Mouse (Mus musculus): ENCODE results near the gene Fam166a. TPM values are rescaled to one million over a fixed set of nuclear protein-coding genes. Genes with fewer than 3 reads are reported as not detected.

Fam166a gene
- total RNA-seq, 2 experiments from 2014 or later: not detected

- no peak for ATAC-seq (replicated peaks; ENCODE audit: low FRiP score, low TSS enrichment, poor library complexity, severe bottlenecking)
Measured at GRCm38 (mm10) chr2:25183336-25183735, 35.2 kb upstream of the Fam166a start.

DNA sequence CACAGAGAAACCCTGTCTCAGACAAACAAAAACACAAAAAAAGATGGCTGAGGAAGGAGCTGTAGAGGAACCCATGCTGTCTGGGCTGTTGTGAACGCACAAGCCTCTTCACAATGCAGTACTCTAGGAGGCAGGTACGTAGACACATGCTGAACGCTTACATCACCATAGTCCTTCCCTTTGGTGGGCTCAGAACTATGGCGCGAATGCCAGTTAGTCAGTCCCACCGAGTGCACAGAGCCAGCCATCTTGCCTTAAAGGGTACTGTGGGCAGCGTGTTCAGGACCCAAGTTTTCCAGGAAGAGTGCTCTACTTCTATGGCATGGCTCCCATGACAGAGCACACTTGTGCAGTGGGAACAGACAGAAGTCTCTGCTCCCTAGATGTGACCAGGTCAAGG lies 34.0 kb upstream of the Fam166a start:
- ATAC-seq (replicated peaks; ENCODE audit: low FRiP score, low TSS enrichment, poor library complexity, severe bottlenecking): no peak

- peak; percentile 71 for ATAC-seq (replicated peaks; ENCODE audit: low FRiP score, low TSS enrichment, poor library complexity, severe bottlenecking)
Measured at GRCm38 (mm10) chr2:25185625-25186574, 32.6 kb upstream of the Fam166a start.

- no peak for ATAC-seq (replicated peaks; ENCODE audit: low FRiP score, low TSS enrichment, poor library complexity, severe bottlenecking)
Measured at GRCm38 (mm10) chr2:25186575-25186930, 32.0 kb upstream of the Fam166a start.

DNA sequence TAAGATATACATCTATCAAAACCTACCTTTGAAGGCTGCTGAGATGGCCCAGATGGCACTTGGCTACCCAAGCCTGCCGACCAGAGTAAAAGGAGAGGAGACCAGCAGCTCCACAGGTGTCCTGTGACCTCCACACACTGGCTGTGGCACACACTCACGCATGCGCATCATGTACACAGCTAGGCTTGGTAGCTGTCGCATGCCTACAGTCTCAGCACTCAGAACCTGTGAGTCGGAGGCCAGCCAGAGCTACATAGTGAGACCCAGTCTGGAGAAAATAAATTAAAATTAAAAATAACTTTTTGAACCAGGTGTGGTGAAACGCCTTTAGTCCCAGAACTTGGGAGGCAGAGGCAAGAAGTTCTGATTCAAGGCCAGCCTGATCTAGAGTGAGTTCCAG lies 30.7 kb upstream of the Fam166a start:
- no peak for ATAC-seq (replicated peaks; ENCODE audit: low FRiP score, low TSS enrichment, poor library complexity, severe bottlenecking)

DNA sequence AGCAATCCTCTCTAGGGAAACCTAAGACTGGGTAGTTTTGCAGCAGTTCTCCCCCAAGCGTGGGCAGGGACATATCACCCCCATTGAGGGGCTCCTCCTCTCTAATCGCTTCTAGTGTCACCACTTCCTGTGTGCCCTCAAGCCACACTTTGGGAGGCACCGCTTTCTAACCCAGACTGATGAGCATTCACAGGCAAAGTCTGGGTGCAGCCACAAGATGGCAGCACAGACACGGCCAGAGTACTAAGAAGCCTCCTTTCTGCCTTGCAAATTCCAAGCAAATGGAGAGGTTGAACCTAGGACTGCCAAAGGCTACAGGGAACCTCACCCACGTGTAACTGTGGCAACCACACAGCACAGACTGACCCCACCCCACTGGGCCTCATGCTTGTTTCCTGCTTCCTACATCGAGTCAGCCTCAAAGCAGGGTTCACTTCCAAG lies 25.2 kb upstream of the Fam166a start:
- ATAC-seq (replicated peaks; ENCODE audit: low FRiP score, low TSS enrichment, poor library complexity, severe bottlenecking): peak; percentile 49

DNA sequence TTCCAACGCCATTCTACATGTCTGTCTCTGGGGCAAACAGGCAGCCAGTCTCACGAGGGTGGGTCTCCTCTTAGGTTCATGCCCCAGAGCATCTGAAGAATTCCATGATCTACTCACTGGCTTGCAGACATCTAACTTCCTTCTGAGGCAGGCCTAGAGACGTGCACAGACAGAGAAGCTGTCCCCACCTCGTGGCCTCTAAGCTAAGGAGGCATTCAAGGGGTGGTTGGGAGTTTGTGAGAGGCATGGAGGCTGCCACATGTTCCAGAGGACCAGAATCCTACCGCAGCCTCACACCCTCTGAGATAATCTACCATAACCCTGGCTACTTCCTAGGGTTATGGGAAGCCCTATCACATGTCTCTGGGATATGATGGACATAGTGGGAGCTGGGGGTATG lies 24.5 kb upstream of the Fam166a start:
- ATAC-seq (replicated peaks; ENCODE audit: low FRiP score, low TSS enrichment, poor library complexity, severe bottlenecking): no peak

- ATAC-seq (replicated peaks; ENCODE audit: low FRiP score, low TSS enrichment, poor library complexity, severe bottlenecking): no peak; the same call in none of the 2 replicates
Measured at GRCm38 (mm10) chr2:25194486-25195171, 23.9 kb upstream of the Fam166a start.

DNA sequence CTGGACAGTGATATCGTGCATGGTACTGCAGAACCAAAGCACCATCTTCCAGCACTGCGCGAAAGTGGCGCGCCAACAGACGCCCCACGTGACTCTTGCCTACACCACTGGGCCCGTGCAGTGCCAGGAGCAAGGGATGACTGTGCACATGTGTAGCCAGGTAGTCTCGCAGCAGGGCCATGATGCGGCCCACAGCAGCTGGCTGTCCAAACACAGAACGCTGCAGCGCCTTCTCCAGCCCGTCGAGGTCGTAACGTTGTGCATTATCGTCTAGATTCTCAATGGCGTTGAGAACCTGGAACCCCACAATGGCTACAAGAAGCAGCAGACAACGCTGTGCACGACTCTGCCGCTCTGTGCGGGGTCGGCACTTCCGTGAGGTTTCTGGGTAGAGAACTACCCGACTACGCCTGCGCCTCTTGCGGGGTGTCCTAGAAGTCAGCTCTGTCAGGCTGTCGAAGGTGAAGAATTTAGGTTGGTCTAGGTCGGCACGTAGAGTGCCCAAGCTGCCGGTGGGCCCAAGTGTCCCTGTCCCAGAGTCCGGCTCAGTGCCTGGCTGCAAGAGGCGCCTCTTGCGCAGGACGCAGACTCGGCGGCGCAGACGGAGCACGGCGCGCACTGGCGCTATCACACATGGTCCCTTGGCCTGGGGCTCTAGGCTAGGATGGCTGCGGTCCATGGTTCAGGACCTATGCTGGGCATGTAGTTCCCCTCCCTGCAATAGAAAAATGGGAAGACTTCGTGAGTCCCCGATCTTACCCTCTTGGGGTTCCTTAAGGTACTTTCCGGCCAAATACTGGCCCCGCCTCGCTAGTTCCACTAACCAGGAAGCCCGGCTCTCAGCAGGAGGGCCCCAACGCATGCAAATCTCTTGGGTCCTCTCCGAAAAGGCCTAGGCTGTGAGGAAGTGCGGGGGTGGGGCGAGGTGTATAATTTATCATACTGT lies 23.1 kb upstream of the Fam166a start:
- ATAC-seq (replicated peaks; ENCODE audit: low FRiP score, low TSS enrichment, poor library complexity, severe bottlenecking): peak; percentile 51

GRCm38 (mm10) chr2:25196172-25196954 lies 22.2 kb upstream of the Fam166a start, which contains the start of gene Tor4a:
Tor4a (minus strand) TSS chr2:25196886.
- peak; percentile 75 for ATAC-seq (replicated peaks; ENCODE audit: low FRiP score, low TSS enrichment, poor library complexity, severe bottlenecking)

DNA sequence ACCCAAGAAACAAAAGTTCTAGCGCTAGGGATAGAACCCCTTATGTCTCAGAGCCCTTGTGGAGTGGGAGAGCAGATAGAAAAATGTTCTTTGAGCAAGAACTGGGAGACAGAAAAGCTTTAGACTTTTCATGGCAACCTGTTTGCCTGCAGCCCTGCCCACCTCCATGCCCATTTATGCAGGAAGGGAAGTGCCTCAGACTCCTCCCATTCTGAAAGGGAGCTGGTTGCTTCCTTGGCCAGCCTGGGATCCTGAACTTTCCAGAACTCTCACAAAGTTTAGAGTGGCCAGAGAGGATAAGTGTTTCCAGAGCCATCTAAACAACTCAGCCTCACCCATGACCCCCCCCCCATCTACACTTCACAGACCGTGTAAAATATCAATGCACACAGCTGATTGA lies 21.4 kb upstream of the Fam166a start:
- ATAC-seq (replicated peaks; ENCODE audit: low FRiP score, low TSS enrichment, poor library complexity, severe bottlenecking): no peak

- no peak for ATAC-seq (replicated peaks; ENCODE audit: low FRiP score, low TSS enrichment, poor library complexity, severe bottlenecking)
Measured at GRCm38 (mm10) chr2:25197946-25198345, 20.6 kb upstream of the Fam166a start.

DNA sequence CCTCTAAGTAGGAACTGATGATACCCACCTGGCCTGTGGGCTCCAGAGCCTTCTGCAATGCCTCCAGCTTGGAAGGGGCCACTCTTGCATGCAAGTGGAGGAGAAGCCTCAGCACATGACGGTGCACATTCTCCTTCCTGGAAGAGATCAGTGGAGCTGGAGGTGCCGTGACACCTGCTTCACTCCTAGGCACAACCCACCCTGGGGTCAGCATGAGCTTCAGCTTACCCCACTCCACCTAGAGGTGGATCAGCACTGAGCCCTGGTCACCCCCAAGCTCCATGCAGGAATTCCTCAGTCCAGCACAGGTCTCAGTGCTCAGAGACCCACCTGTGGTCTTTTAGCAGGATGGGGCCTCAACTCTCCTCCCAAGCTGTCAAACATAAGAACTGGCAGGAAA lies 17.9 kb upstream of the Fam166a start:
- no peak for ATAC-seq (replicated peaks; ENCODE audit: low FRiP score, low TSS enrichment, poor library complexity, severe bottlenecking)

DNA sequence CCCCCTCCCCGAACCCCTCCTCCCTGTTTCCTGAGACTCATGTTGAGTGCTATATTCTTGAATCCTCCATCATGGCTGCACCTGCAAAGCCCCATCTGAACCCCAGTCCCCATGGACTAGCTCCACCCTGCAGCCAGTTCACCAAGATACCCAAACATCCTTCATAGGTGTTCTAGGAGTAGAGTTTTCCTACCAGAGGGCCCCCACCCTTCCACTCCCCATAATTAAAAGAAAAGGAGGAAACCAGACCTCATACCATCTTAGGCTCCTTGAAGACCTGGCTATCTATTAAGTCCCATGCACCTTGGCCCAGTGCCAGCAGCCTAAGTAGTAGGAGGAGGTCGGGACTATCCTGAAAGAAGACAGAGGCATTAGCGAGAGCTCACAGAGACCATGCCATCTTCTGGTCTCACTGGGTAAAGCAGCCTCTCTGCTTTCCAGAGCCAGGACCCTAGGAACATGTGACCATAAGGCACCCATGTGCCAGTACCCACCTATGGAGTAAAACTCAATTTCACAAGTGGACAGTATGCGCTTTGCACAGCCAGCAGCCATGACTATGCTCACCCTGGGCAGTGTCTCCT lies 14.8 kb upstream of the Fam166a start:
- peak; percentile 86 for ATAC-seq (replicated peaks; ENCODE audit: low FRiP score, low TSS enrichment, poor library complexity, severe bottlenecking)

DNA sequence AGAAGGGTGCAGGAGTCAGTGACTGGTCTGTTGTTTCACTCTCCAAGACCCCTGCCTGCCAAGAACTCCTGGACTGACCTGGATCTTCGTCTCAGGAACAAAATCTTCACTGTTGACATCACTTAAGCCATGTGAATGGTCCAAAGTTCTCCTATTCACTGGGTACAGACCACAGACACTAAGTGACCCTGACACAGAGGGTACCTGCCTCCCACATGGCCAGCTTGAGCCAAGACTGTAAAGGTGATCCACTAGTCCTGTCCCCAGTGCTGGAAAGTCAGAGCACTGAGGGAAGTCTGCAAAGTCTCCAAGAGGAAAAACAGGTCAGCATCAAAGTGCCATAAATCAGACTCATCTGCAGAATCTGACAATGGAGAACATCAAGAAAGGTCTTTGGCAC lies 11.0 kb upstream of the Fam166a start:
- ATAC-seq (replicated peaks; ENCODE audit: low FRiP score, low TSS enrichment, poor library complexity, severe bottlenecking): no peak

- ATAC-seq (replicated peaks; ENCODE audit: low FRiP score, low TSS enrichment, poor library complexity, severe bottlenecking): no peak
Measured at GRCm38 (mm10) chr2:25210686-25211085, 7.9 kb upstream of the Fam166a start.

DNA sequence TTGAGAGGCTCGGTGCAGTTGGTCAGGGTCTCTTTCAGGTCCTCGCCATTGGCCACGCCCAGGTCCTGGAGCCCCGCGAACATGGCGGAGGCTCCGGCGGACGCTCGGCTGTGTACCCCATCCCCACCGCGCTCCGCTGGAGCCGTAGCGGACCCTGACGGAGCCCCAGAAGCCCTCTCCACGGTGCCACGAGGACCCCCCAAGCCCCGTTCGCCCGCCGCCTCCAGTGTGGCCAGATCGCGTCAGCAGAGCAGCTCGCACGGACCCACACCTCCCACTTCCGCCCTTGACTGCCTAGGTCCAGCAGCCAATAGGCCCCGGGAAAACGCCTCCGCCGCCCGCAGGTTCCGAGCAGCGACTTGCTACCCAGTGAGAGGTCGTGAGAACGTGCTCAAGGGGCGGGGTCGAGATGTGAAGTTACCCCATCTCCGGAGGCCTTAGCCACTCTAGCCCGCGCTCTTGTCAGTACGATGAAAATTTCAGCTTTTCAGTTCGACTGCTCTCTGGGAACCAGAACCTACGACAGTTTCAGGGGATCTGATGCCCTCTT lies 7.3 kb upstream of the Fam166a start, which contains the start of gene Nelfb:
TSS of gene Nelfb (minus strand) at position 369 of the 550 bp plus-strand sequence.
- ATAC-seq (replicated peaks; ENCODE audit: low FRiP score, low TSS enrichment, poor library complexity, severe bottlenecking): peak; percentile 96

GRCm38 (mm10) chr2:25213266-25213865 lies 5.2 kb upstream of the Fam166a start:
- ATAC-seq (replicated peaks; ENCODE audit: low FRiP score, low TSS enrichment, poor library complexity, severe bottlenecking): no peak
